Mouse (Mus musculus): ENCODE data around the gene Gtf2a2.
A peak's percentile ranks its signal among the peaks of the same experiment; 100 is the strongest.

The Gtf2a2 gene

DNA sequence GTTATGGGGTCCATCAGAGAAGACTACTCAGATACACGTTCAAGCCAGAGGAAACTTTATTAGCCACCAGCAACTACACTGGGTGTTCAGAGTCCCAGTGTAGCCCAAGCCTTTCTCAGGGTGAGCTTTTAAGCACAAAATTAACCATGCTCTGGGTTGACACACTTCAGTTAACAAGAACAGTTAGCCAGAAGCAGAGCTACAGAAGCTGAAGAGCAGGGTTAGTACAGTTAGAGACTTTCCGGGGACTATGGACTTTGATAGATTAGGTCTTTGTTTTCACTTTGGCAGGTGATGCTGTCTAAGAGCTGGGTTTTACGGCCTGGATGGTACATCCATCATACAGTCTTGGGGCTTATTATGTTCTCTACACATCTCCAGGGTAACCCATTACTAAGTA is 40.4 kb downstream of the Gtf2a2 start:
- no peak for DNase-seq (ENCODE audit: inconsistent age in 2 of 2, low spot score in 1 of 2)

DNA sequence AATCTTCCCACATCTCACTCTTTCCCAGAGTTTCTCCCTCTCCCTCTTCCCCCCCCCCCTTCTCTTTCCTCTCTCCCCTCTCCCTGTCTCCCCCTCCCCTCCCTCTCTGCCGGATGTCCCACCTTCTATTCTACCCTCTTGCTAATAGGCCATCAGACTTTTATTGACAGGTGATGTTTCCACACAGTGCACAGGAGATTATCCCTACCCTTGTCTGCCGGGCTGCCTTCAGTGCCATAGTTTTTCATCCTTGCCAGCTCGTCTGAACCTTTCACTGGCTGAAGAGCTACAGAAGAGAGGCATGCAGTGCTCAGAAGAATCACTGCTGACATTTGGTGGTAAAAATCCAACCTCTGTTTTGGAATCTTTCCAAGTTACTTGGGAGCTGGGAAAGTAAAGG is 41.1 kb downstream of the Gtf2a2 start:
- no peak for DNase-seq (ENCODE audit: inconsistent age in 2 of 2, low spot score in 1 of 2)

DNA sequence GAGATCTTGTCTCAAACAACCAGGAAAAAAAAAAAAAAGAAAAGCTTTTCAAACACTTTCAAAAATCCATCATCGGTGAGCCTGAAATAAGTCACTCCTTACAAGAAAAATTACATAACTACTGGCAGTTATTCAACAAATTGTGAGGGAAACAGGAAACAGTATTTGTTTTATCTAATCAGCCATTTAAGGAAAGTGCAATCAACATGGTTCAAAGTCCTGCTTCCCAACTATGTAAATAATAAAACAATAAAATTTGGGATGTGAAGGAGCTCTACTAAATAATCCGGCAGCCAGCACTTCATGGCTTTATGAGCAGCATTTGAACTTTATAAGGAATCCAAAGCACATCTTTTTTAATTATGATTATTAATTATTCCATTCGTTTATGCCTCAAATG is 49.7 kb downstream of the Gtf2a2 start:
- DNase-seq (ENCODE audit: inconsistent age in 2 of 2, low spot score in 1 of 2): no peak

DNA sequence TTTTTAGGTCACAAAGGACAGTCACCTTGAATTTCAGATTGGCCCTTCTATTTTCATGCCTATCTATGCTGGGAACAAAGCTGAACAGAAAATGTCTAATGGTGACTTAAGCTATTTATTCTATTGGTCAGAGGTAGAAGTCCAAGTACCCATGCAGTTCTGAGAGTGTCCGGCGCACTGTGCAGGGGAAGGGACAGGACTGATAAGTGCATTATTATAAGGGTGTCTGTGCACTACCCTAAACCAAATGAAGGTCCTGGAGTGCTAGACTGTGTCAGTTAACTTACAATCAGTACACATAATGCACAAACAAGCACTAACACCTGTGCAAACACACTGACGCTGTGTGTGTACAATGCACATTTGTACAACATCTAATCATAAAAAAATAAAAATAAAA is 55.1 kb downstream of the Gtf2a2 start:
- DNase-seq (ENCODE audit: inconsistent age in 2 of 2, low spot score in 1 of 2): no peak

DNA sequence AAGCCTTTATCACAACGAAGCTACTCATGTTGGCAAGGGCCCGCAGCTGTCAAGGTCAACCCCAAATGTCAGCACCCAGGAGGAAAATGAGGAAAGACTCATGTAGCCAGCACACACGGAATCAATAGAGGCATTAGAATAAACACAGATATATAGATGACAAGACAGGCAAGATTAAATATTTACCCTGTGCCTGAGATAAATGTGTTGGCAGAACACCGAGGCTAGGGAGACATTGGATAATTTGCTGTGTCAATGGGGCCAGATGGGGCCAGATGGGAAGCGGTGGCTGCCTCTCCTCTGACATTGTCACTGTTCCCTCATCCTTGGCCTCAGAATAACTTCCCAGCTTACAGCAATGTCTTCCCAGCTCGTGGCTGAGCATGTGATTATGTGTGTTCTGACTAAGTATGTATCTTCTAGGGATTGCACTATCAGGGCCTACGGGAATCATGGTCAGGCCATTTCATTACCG is 57.6 kb downstream of the Gtf2a2 start:
- DNase-seq (ENCODE audit: inconsistent age in 2 of 2, low spot score in 1 of 2): peak; percentile 75 to 89

DNA sequence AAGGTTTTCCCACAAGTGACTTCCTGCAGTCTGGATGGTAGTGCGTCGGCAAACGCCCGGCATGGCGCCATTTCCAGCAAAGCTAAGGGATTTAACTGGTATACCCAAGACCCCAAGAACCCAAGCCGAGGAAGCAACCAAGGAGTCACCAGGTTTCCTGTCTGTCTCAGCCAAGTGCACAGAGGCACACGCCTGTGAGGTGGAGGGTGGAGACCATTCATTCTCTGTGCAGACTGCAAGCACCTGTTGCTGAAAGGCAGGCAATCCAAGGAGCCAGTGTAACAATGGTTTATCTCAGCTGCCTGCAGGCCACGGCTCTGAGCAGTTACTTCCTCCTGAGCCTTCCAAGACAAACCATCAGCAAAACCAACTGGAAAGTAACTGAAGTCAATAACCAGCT is 60.0 kb downstream of the Gtf2a2 start:
- DNase-seq (ENCODE audit: inconsistent age in 2 of 2, low spot score in 1 of 2): no peak

Measured in adrenal gland, adult (tissue).